In genomic region chr7:19841686-19842413, GRCm38 (mm10) we compare ENCODE assay signal across 15 mouse cellular contexts. TPM values are rescaled to one million over a fixed set of nuclear protein-coding genes. Genes with fewer than 3 reads are reported as not detected.
DNase-seq lines count a peak whose midpoint lies in the region; ATAC-seq lines count a peak whose summit lies in the region.
"Had no signal": no experiment of that assay in that cellular context is flagged by ENCODE, and none has a peak within 500 bp of the region (broad histone marks: within the 10 kb centered on the region; RNA-seq: fewer than 3 reads in every experiment).

No protein-coding gene starts in this region.

- H3K4me2 ChIP-seq in intestine, embryonic 15.5 days (replicated peaks): no peak overlapping the region
- H3K4me2 ChIP-seq in liver, embryonic 16.5 days (ENCODE audit: low read depth, low read length): no peak overlapping the region
- H3K4me2 ChIP-seq: heart, embryonic 13.5 days; hindbrain, embryonic 15.5 days had no signal

- H3K27ac ChIP-seq in intestine, embryonic 15.5 days: peak overlapping the region; percentile 80
- peak overlapping the region; percentile 77 for H3K27ac ChIP-seq in liver, embryonic 16.5 days (ENCODE audit: low read length)
- H3K27ac ChIP-seq: heart, embryonic 13.5 days; hindbrain, embryonic 15.5 days had no signal

- no peak overlapping the region for H3K4me3 ChIP-seq in intestine, embryonic 15.5 days (replicated peaks)
- H3K4me3 ChIP-seq in liver, embryonic 16.5 days (ENCODE audit: low read depth, low read length): no peak overlapping the region
- H3K4me3 ChIP-seq: heart, embryonic 13.5 days; hindbrain, embryonic 15.5 days had no signal

- no peaks in the 10 kb centered on the region for H3K36me3 ChIP-seq in intestine, embryonic 15.5 days
- H3K36me3 ChIP-seq in liver, embryonic 16.5 days (ENCODE audit: control insufficient read depth, insufficient read depth): no peaks in the 10 kb centered on the region
- H3K36me3 ChIP-seq: heart, embryonic 13.5 days; hindbrain, embryonic 15.5 days had no signal

- no peaks in the 10 kb centered on the region for H3K27me3 ChIP-seq in intestine, embryonic 15.5 days (replicated peaks)
- H3K27me3 ChIP-seq in liver, embryonic 16.5 days (ENCODE audit: control insufficient read depth, insufficient read depth, low read depth, low read length): no peaks in the 10 kb centered on the region

- WGBS in intestine, embryonic 15.5 days: 54% methylated on average over 21 of the region's 21 CpGs
- WGBS in liver, embryonic 16.5 days (ENCODE audit: insufficient replicate concordance): 56% methylated on average over 21 of the region's 21 CpGs

- peak; percentile 90 for ATAC-seq in intestine, embryonic 15.5 days
- ATAC-seq in liver, embryonic 16.5 days (ENCODE audit: low read depth): peak; percentile 90

- H3K4me1 ChIP-seq in intestine, embryonic 15.5 days (replicated peaks): peaks cover 14% of the 10 kb centered on the region
- peaks cover 9% of the 10 kb centered on the region for H3K4me1 ChIP-seq in liver, embryonic 16.5 days (ENCODE audit: control insufficient read depth, low read depth, low read length)
- H3K4me1 ChIP-seq: hindbrain, embryonic 15.5 days had no signal

- no peak overlapping the region for H3K9ac ChIP-seq in intestine, embryonic 15.5 days
- H3K9ac ChIP-seq in liver, embryonic 16.5 days (ENCODE audit: low read depth, low read length): no peak overlapping the region
- H3K9ac ChIP-seq: heart, embryonic 13.5 days; hindbrain, embryonic 15.5 days had no signal

- no peaks in the 10 kb centered on the region for H3K9me3 ChIP-seq in intestine, embryonic 15.5 days
- H3K9me3 ChIP-seq in liver, embryonic 16.5 days (replicated peaks; ENCODE audit: control insufficient read depth, low read length): no peaks in the 10 kb centered on the region
- H3K9me3 ChIP-seq: heart, embryonic 13.5 days; hindbrain, embryonic 15.5 days had no signal

- DNase-seq in kidney, postnatal 14 days: peak; percentile 35
- no peak for DNase-seq in kidney, postnatal 4 days
- peak; percentile 64 to 82 for DNase-seq in thymus, postnatal 36 days
- DNase-seq in layer of hippocampus, postnatal 25 days (ENCODE audit: extremely low spot score in 1 of 2, low spot score in 1 of 2): no peak
- no peak for DNase-seq in embryo, embryonic 9.5 days (ENCODE audit: extremely low spot score)
- DNase-seq: adrenal gland, postnatal 14 days; cerebellum, adult 11 months; embryo, embryonic 11 days; lung, adult 18-20 months had no signal

RNA-seq across cellular contexts. Expression of gene Gm19345, which starts 10.0 kb away (rescaled TPM):
- polyA plus RNA-seq in intestine, embryonic 15.5 days (2015; fragmentation: Nextera tagmentation; extraction: Ambion mirVana): 0.14 and 0.16 TPM in 2 replicates
- 0.08 TPM in 1 of 2 replicates, not detected in the other for polyA plus RNA-seq in liver, embryonic 16.5 days (2015; fragmentation: Nextera tagmentation; extraction: Ambion mirVana)
- total RNA-seq in layer of hippocampus, postnatal 25 days (2021): 1 to 10 TPM; 1.8 to 2.9 TPM
- total RNA-seq: megakaryocyte-erythroid progenitor cell, adult 5-6 weeks had no signal
- polyA plus RNA-seq: heart, embryonic 13.5 days; spleen, adult 2 months had no signal

RNA-seq across cellular contexts. Expression of gene Ceacam16, which starts 19.2 kb away (rescaled TPM):
- not detected in 2 replicates for polyA plus RNA-seq in intestine, embryonic 15.5 days (2015; fragmentation: Nextera tagmentation; extraction: Ambion mirVana)
- polyA plus RNA-seq in liver, embryonic 16.5 days (2015; fragmentation: Nextera tagmentation; extraction: Ambion mirVana): not detected in 2 replicates
- total RNA-seq in layer of hippocampus, postnatal 25 days (2021): not detected
- total RNA-seq: megakaryocyte-erythroid progenitor cell, adult 5-6 weeks had no signal

RNA-seq across cellular contexts. Expression of gene Bcl3, which starts 19.3 kb away (rescaled TPM):
- 13.3 and 13.9 TPM in 2 replicates for polyA plus RNA-seq in intestine, embryonic 15.5 days (2015; fragmentation: Nextera tagmentation; extraction: Ambion mirVana)
- 4.1 and 4.4 TPM in 2 replicates for polyA plus RNA-seq in liver, embryonic 16.5 days (2015; fragmentation: Nextera tagmentation; extraction: Ambion mirVana)
- under 1 TPM; 0.49 to 0.61 TPM for total RNA-seq in layer of hippocampus, postnatal 25 days (2021)
- total RNA-seq: megakaryocyte-erythroid progenitor cell, adult 5-6 weeks had no signal

RNA-seq across cellular contexts. Expression of gene Cblc, which starts 45.2 kb away (rescaled TPM):
- polyA plus RNA-seq in intestine, embryonic 15.5 days (2015; fragmentation: Nextera tagmentation; extraction: Ambion mirVana): 24.5 and 26.4 TPM in 2 replicates
- polyA plus RNA-seq in liver, embryonic 16.5 days (2015; fragmentation: Nextera tagmentation; extraction: Ambion mirVana): 4.7 and 5.4 TPM in 2 replicates
- total RNA-seq in layer of hippocampus, postnatal 25 days (2021): not detected
- total RNA-seq: megakaryocyte-erythroid progenitor cell, adult 5-6 weeks had no signal
- polyA plus RNA-seq: hindbrain, embryonic 15.5 days had no signal

RNA-seq across cellular contexts. Expression of gene Ceacam19, which starts 45.9 kb away (rescaled TPM):
- polyA plus RNA-seq in intestine, embryonic 15.5 days (2015; fragmentation: Nextera tagmentation; extraction: Ambion mirVana): not detected in 2 replicates
- not detected in 2 replicates for polyA plus RNA-seq in liver, embryonic 16.5 days (2015; fragmentation: Nextera tagmentation; extraction: Ambion mirVana)
- total RNA-seq in layer of hippocampus, postnatal 25 days (2021): not detected
- total RNA-seq: adrenal gland, postnatal 14 days; megakaryocyte-erythroid progenitor cell, adult 5-6 weeks had no signal
- polyA plus RNA-seq: heart, embryonic 13.5 days; hindbrain, embryonic 15.5 days had no signal

Comparison
In these comparisons a context has a peak if more than half of its experiments do, and no peak if none do; other contexts are left out.
1. DNase-seq: peak in kidney, postnatal 14 days (single experiment) and thymus, postnatal 36 days (2 of 2); none in kidney, postnatal 4 days (0 of 2), layer of hippocampus, postnatal 25 days (0 of 2) and embryo, embryonic 9.5 days (single experiment).